9 mouse cellular contexts compared by ENCODE assay signal in genomic region chr5:135264548-135264947, GRCm38 (mm10). TPM values are rescaled to one million over a fixed set of nuclear protein-coding genes. Genes with fewer than 3 reads are reported as not detected.
A peak's percentile ranks its signal among the peaks of the same experiment; 100 is the strongest.
DNase-seq lines count a peak whose midpoint lies in the region; ATAC-seq and TF ChIP-seq lines count a peak whose summit lies in the region.
"Had no signal": no experiment of that assay in that cellular context is flagged by ENCODE, and none has a peak within 500 bp of the region (broad histone marks: within the 10 kb centered on the region; RNA-seq: fewer than 3 reads in every experiment).

No protein-coding gene starts in this region.

- 45% methylated on average over 9 of the region's 9 CpGs for WGBS in hindbrain, embryonic 13.5 days

- H3K27me3 ChIP-seq in hindbrain, embryonic 13.5 days: no peaks in the 10 kb centered on the region

- peak; percentile 61 for ATAC-seq in hindbrain, embryonic 13.5 days (ENCODE audit: low FRiP score)
- ATAC-seq in cerebellum, adult (ENCODE audit: insufficient number of reproducible peaks, low FRiP score, low TSS enrichment): no peak

- H3K4me3 ChIP-seq in hindbrain, embryonic 13.5 days: no peak overlapping the region

- peak; percentile 32 for DNase-seq in 416B (ENCODE audit: low read depth)
- DNase-seq in brain, embryonic 14.5 days (ENCODE audit: low read depth): peak; percentile 37
- DNase-seq in lung, postnatal 25 days (ENCODE audit: low spot score): peak; percentile 45
- peak; percentile 46 to 49 for DNase-seq in thymus, postnatal 10 days (ENCODE audit: low spot score in 2 of 2)
- no peak for DNase-seq in right cerebral cortex, postnatal 14 days
- DNase-seq in adrenal gland, adult 2 months: no peak

- peak overlapping the region; percentile 80 for H3K27ac ChIP-seq in hindbrain, embryonic 13.5 days
- H3K27ac ChIP-seq: macrophage had no signal

- H3K9ac ChIP-seq in hindbrain, embryonic 13.5 days: peak overlapping the region; percentile 31; the same call in 1 of the 2 replicates

- H3K4me2 ChIP-seq in hindbrain, embryonic 13.5 days: peak overlapping the region; percentile 6; the same call in 1 of the 2 replicates

- TF ChIP-seq CTCF in brain, embryonic 14.5 days (IDR thresholded peaks at IDR 0.05; ENCODE audit: borderline replicate concordance, extremely low read depth, insufficient read depth, insufficient read length): no peak

- H3K36me3 ChIP-seq in hindbrain, embryonic 13.5 days: no peaks in the 10 kb centered on the region

- peaks cover 25% of the 10 kb centered on the region for H3K4me1 ChIP-seq in hindbrain, embryonic 13.5 days (replicated peaks)

- no peaks in the 10 kb centered on the region for H3K9me3 ChIP-seq in hindbrain, embryonic 13.5 days

- no peak for TF ChIP-seq POLR2A in brain, embryonic 14.5 days (IDR thresholded peaks at IDR 0.05; ENCODE audit: borderline replicate concordance, extremely low read depth, insufficient read depth, insufficient read length, poor library complexity, severe bottlenecking)

RNA-seq across cellular contexts. Expression of gene Fzd9, which starts 13.5 kb away (rescaled TPM):
- 17.6 and 20.9 TPM in 2 replicates for polyA plus RNA-seq in brain, embryonic 14.5 days (2012; rRNA removed)
- polyA plus RNA-seq in hindbrain, embryonic 13.5 days (2015; fragmentation: Nextera tagmentation; extraction: Ambion mirVana): 12.3 and 14.3 TPM in 2 replicates
- total RNA-seq in adrenal gland, adult 2 months (2021): 10 to 100 TPM in 1 of 2 experiments, 1 to 10 TPM in 1; 2.0 to 10.6 TPM
- 9.6 and 14.0 TPM in 2 replicates for polyA plus RNA-seq in adrenal gland, adult 2 months (2012; rRNA removed)
- polyA plus RNA-seq: macrophage had no signal

Comparison
In these comparisons a context has a peak if more than half of its experiments do, and no peak if none do; other contexts are left out.
1. DNase-seq: peak in 416B (single experiment), brain, embryonic 14.5 days (single experiment), lung, postnatal 25 days (single experiment) and thymus, postnatal 10 days (2 of 2); none in right cerebral cortex, postnatal 14 days (single experiment) and adrenal gland, adult 2 months (single experiment).